Mouse (Mus musculus): ENCODE measurements at regions not wholly inside any gene's neighbourhood (a gene's known extent, or its start where the extent isn't known, plus 50 kb on each side); places are given as distances from the start of the nearest gene placed in this dataset.

GRCm38 (mm10) chr10:97087286-97087685 is 392.1 kb upstream of the Dcn start:
- DNase-seq, result no peak

GRCm38 (mm10) chr10:97090254-97090653 is 389.2 kb upstream of the Dcn start:
- no peak for DNase-seq

- no peak for DNase-seq
These were observed 385.5 kb upstream of the Dcn start for GRCm38 (mm10) chr10:97093886-97094285.

GRCm38 (mm10) chr10:97114501-97114900 is 364.9 kb upstream of the Dcn start:
- no peak for DNase-seq

GRCm38 (mm10) chr10:97122693-97123092 is 356.7 kb upstream of the Dcn start:
- DNase-seq, result no peak

- no peak for DNase-seq
These were observed 337.8 kb upstream of the Dcn start for GRCm38 (mm10) chr10:97141561-97141960.

GRCm38 (mm10) chr10:97158561-97159395 is 320.6 kb upstream of the Dcn start:
- no peak for DNase-seq

GRCm38 (mm10) chr10:97159396-97159760 is 320.0 kb upstream of the Dcn start:
- DNase-seq, result no peak

GRCm38 (mm10) chr10:97159831-97160575 is 319.4 kb upstream of the Dcn start:
- DNase-seq, result no peak

- DNase-seq, result no peak
These were observed 318.5 kb upstream of the Dcn start for GRCm38 (mm10) chr10:97160892-97161291.

- DNase-seq, result no peak
These were observed 300.9 kb upstream of the Dcn start for GRCm38 (mm10) chr10:97178468-97178867.

GRCm38 (mm10) chr10:97189696-97190095 is 289.7 kb upstream of the Dcn start:
- DNase-seq, result no peak

GRCm38 (mm10) chr10:97211238-97211695 is 268.1 kb upstream of the Dcn start:
- DNase-seq, result no peak

GRCm38 (mm10) chr10:97211785-97212398 is 267.5 kb upstream of the Dcn start:
- DNase-seq, result no peak

- peak; percentile 5 for DNase-seq
These were observed 259.9 kb upstream of the Dcn start for GRCm38 (mm10) chr10:97219474-97219873.

- no peak for DNase-seq
These were observed 259.0 kb upstream of the Dcn start for GRCm38 (mm10) chr10:97220431-97220830.

GRCm38 (mm10) chr10:97235631-97236030 is 243.8 kb upstream of the Dcn start:
- DNase-seq, result no peak

- no peak for DNase-seq
These were observed 237.9 kb upstream of the Dcn start for GRCm38 (mm10) chr10:97241476-97241875.

- no peak for DNase-seq
These were observed 233.7 kb upstream of the Dcn start for GRCm38 (mm10) chr10:97245674-97246073.

GRCm38 (mm10) chr10:97248522-97248921 is 230.9 kb upstream of the Dcn start:
- DNase-seq, result no peak

- no peak for DNase-seq
These were observed 229.6 kb upstream of the Dcn start for GRCm38 (mm10) chr10:97249760-97250159.

GRCm38 (mm10) chr10:97250167-97250566 is 229.2 kb upstream of the Dcn start:
- no peak for DNase-seq

GRCm38 (mm10) chr10:97265959-97266517 is 213.4 kb upstream of the Dcn start:
- no peak for DNase-seq

Measured in liver (tissue).